Mouse (Mus musculus) liver, adult 2 months (tissue): ENCODE measurements around the gene Adamtsl3.

Experiments
- CTCF ChIP-seq: fragments of 200-500 bp; IDR thresholded peaks from 2 replicates; pipeline ENCODE4 v1.5.1; 2011; ENCODE audit warnings: low read depth, low read length, control low read depth
- POLR2A ChIP-seq: fragments of 200-500 bp; IDR thresholded peaks from 2 replicates; pipeline ENCODE4 v1.6.1; 2011; ENCODE audit warnings: low read length, control low read depth; ENCODE audit not compliant: insufficient read depth; ENCODE audit errors: extremely low read depth

DNA sequence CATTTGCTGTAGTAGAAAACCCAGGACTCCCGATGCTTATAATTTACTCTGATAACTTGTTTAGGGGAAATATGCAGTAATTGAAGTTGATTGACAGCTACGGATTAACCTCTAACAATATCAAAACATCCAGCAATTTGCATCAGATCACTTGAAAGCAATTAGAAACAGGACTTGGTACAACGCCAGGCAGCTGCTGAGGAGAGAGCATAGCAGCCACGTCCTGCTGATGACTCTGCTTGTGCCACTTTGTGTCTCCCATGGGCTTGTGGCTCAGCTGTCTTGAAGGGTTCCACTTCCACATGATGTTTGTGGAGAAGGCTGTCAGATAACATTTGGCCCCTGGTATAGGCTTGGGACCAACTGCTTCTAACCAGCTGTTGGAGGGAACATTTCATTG is 27.1 kb upstream of the Adamtsl3 start:
- TF ChIP-seq CTCF (no peak), POLR2A (no peak)
